Mouse (Mus musculus): Measurements from ENCODE around the gene Cdh18.
"Not testable (repeated sequence)": the region's sequence is repeated elsewhere in the genome, so short reads cannot be mapped to it uniquely, and the experiment has no call there.

Gene Cdh18

DNA sequence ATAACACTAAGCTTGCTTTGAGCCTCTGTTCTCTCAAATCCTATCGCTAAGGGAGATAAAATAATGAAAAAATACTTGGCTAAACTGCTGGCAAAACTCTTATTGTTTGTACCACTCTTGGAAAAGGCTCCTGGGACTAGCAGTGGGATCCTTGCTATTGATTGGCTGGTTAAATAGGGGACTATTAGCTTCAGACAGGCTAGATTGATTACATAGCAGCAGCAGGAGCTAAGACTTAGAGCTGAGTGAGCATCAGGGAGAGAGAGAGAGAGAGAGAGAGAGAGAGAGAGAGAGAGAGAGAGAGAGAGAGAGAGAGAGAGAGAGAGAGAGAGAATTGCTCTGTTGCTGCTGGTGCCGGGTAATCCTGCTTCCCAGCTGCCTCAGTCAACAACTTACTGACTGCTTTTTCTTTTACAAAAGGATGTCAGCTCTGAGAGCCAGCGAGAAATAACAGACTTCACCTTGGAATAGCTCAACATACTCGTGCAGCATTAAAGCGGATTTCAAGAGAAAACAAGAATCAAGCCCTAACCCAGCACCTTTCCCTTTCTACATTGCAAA, at the start of gene Cdh18:
Gene Cdh18 (plus strand): TSS at position 312 of the 561 bp plus-strand sequence.
- DNase-seq (ENCODE audit: low spot score in 2 of 2), result no peak

DNA sequence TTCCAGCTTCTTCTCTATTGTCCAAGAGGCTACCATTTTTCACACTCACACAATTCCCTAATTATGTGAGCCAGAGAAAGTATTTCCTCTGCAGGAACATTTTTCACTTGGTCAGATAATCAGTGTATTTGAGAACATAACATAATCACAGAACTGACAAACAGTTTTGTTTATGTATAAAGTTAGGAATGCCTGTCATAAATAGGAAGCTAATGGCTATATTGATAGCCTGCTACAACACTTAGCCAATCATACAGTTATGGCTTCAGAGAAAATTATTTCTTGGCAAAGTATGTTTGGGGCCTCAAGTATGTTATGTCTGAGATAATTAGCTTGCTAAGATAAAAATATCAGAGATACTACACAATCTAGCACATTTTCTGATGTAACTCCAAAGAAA, 37.6 kb upstream of the Cdh18 start:
- DNase-seq (ENCODE audit: low spot score in 2 of 2), result no peak

DNA sequence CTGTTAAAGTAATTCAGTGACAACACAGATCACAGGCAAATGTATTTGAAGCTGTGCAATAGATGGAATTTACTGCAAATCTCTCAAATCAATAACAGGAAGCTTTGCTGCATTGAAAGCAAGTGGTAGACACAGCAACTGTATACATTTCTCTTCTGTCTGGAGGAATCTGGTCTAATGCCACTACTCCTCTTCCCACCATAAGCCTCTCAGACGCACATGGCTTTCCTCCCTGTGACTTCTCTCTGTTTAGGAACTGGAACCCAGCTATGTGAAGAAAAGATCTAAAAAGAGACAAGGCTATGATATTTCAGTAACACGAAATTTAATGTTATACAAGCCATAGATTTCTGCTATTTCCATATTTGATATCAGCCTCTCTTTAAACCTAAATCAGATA, 13.0 kb upstream of the Cdh18 start:
- peak in 1 of 2 experiments; percentile 5 for DNase-seq (ENCODE audit: low spot score in 2 of 2)

DNA sequence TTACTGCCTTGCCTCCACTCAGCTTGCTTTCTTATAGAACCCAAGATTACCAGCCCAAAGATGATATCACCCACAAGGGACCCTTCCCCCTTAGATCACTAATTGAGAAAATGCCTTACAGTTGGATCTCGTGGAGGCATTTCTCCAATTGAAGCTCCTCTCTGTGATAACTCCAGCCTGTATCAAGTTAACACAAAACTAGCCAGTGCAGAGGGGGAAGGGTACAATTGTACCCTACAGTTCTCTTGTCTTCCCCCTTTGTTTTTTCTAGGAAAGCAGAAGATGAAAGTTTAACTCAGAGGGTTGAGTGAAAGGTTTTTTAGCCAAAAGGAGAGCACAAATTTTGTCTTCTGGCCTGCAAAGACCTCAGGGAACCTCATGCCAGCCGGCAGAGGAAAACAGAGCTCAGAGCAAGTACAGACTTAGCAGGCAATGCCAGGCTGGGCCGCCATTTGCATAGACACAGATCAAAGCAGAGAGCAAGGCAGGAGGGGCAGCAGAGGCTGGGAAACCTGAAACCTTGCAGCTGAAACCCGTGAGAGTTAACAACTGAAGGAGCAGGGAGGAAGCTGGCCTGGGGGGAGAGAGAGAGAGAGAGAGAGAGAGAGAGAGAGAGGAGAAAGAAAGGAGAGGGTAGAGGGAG, 29.3 kb downstream of the Cdh18 start:
- no peak for DNase-seq (ENCODE audit: low spot score in 2 of 2)

DNA sequence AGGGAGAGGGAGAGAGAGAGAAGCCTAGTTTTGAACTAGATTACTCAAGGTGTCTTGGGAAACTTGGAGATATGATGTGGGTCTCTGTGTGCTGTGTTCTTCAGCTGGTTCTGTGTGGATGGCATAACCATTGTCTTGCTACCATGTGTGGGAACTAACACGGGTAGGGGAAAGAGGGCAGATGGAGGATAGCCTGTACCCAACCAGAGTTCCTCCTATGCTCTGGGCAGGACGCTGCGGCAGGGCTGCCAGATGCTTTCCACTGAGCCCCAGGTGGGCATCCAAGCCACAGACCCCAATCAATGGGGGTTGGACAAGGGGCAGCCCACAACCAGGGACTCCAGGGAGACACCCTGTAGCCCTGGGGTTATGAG, 29.8 kb downstream of the Cdh18 start:
- DNase-seq (ENCODE audit: low spot score in 2 of 2), result no peak

DNA sequence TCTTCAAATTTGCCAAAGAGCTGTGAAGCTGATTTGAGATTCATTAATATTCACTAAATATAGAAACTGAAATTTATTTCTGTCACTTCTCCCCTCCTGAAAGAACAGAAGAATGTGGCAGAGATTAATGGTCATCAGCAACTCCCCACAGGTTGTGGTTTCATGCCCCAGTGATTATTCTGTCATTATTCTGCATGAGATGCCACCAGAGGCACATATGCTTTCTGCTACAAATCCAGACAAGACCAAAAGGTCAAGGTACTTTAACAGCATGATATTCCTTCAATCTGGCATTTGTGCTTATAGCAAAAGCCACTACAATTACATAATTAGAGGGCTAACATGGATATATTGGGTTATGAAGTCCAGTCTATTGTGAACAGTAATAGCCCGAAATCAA, 35.8 kb downstream of the Cdh18 start:
- no peak for DNase-seq (ENCODE audit: low spot score in 2 of 2)

DNA sequence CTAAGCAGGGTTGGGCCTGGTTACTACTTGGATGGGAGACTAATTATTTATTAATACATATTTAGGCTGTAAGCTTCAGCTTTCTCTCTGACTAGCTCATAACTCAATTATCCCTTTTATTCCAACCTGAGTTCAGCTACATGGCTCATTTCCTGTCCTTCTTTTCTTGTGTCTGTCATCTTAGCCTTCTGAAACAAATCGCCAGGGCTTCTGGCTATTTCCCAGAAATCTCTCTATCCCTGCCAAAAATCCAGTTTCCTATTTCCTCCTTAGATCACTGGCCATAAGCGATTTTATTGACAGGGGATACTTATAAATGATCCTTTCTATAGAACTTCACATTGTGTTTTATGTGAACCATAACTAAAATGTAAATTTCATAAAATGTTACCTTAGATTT, 167.6 kb downstream of the Cdh18 start:
- DNase-seq (ENCODE audit: low spot score in 2 of 2), result no peak

DNA sequence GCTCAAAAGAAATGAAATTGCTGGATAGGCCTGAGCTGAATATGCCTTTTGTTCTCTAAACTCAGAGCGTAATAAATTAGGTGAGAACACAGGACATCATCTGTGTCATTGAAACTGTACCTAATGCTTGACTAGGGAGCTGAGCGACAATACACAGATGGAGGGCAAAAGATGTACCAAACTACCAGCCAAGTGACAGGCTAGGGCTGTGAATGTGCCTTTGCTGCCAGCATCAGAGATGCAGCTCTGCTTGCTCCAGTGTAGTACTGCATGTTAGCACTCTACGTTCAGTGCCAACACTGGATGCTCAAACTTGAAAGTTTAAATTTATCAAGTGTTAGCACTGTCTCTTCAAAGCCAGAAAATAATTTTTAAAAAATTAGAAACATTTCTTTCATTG, 168.9 kb downstream of the Cdh18 start:
- no peak for DNase-seq (ENCODE audit: low spot score in 2 of 2)

DNA sequence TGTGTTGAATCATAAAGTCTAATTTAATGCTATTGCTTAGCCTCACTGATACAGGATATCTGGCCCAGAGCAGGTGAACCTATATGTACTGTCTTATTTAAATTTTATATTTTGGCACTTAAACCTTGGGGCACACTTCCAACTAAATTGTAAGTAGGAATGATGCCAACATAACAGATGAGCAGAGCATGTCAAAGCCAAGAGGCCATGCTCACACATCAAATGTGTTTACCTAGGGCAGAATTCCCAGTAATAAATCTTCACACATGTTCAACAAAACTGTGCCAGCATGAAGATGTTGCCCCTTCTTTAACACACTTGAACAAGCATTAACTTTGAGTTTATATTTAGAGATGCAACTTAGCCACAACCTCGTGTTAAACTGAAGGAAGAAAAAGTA, 177.8 kb downstream of the Cdh18 start:
- DNase-seq (ENCODE audit: low spot score in 2 of 2), result no peak

DNA sequence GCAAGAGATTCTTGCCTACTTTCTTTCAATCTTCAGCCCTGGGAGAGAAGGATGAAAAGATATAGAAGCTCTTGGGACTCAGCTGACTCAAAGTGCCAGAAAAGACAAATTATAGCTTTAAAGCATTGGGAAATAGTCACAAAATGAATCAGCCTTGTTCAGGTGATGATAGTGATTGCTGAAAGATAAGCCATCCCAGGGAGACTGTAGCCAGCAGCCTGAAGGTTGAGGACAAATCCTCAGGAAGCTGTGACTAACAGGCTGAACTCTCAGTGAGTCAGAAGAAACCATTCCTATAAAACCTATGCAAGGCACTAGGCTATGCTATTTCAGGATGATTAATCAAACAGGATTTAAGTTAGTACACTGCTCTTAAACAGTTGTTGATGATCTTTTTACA, 184.2 kb downstream of the Cdh18 start:
- DNase-seq (ENCODE audit: low spot score in 2 of 2), result no peak

DNA sequence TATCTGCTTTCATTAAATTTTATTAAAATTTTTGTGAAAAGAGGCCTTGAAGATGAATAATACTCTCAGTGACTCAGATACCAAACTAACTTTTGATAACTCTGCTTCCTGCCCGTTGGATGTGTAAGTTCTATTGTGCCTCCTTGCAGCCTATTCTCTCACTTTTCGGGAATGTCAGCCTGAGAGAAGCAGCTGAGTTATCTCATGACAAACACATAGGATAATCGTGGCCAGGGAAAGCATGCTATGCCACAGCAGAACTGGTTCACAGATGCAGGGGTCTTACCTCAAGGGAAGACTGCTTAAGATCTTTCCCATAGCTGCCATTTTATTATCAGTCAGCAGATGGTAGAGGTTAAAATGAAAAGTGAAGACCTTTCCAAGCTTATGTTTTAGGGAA, 187.3 kb downstream of the Cdh18 start:
- DNase-seq (ENCODE audit: low spot score in 2 of 2), result no peak

DNA sequence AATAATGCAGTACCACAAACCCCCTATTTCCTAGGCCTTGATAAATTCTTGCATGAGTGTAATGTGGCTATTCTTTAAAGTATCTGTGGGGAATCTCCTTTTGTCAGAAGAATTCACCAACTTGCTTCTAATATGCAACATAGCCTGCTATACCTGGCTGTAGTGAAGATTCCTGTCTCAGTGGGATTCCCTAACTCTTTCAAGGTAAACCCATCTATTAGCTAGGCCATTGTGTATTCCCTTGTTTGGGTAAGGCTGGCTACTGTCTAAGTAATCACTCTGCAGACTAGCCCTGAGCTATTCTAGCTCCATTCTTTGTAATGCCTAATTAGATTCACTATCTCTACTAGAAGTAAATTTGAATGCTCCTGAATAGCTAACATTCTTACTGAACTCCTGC, 212.4 kb downstream of the Cdh18 start:
- not testable (repeated sequence) for DNase-seq (ENCODE audit: low spot score in 2 of 2)

DNA sequence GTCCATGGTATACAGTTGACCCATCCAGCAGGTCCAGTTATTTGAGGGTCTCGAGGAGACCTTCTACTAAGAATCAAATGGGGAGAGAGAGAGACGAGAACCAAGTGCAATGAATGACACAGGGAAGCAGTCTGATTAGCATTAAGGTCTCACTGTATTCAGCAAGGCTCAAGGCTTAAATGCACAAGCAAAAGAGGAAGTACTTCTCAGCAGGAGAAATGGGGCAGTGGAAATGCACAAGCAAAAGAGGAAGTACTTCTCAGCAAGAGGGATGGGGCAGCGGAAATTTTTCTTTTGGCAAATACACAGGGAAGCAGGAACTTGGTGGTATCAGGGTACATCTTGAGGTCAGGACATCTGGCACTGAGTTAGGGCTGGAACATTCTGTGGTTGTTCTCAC, 217.8 kb downstream of the Cdh18 start:
- DNase-seq (ENCODE audit: low spot score in 2 of 2), result not testable (repeated sequence)

DNA sequence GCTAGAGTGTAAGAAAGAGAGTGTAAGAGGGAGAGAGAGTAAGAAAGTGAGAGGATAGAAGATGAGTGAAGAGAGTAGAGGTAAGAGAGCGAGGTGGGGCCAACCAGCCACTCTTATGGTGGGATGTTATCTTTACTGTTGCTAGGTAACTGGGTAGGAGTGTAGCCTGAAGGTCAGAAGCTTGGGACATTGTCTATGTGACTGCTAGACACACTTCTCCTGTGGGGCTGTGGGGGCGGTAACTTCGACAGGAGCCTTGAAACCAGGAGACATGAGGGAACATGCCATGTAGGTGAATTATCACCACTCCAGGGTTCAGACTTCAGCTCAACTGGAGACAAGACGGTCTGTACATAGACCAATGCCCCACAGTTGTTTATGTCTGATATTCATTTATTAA, 227.5 kb downstream of the Cdh18 start:
- DNase-seq (ENCODE audit: low spot score in 2 of 2), result no peak

DNA sequence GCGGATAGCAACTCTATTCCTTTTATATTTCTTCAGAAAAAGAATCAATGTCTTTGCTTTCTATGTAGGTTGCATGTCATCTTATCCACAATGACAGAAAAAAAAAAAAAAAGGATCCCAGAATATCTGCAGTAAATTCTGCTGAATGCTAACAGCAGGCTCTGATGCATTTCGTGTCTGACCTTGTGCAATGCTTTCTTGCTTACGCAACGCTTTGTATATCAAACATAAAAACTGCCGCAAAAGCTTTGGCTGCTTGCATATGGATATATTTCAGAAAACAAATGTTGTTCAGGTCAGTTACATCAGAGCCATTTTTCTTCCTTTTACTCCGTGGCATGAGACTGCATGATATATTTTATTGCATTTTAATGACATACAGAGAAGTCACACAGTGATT, 240.9 kb downstream of the Cdh18 start:
- no peak for DNase-seq (ENCODE audit: low spot score in 2 of 2)

DNA sequence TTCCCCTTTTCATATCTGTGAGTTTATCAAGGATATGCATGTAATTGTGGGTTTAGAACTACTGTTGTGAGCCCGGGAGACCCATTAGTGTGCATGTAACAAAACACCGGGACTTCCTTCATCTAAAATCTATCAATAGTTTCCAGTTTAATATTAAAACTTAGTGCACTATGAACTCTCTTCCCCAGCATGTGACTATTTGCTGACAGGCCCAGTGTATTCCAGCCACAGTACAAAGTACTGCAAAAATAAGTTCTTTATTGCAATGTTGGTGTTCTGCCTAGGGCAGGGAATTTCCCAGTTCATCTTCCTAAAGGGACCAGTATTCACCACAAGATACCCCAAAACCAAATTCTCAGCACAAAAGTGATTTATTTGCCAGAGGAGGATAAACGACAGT, 243.0 kb downstream of the Cdh18 start:
- DNase-seq (ENCODE audit: low spot score in 2 of 2), result no peak

DNA sequence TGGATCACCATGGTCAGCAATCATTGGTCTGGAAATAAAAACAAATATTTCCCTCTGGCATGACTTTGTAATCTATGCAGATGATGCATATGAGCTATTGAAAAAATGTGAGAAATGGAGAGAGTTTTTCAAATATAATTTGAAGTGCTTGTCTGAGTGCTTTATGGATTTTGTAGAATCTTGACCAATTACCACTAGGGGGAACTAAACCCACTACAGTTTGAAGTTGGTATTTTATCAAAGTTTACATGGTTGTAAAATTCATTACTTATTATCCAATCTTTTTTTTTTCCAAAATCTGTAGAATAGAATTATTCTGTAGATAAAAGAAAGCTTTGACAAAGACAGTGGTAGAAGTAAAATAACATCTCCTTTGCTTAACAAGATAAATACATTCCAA, 284.3 kb downstream of the Cdh18 start:
- DNase-seq (ENCODE audit: low spot score in 2 of 2), result no peak

DNA sequence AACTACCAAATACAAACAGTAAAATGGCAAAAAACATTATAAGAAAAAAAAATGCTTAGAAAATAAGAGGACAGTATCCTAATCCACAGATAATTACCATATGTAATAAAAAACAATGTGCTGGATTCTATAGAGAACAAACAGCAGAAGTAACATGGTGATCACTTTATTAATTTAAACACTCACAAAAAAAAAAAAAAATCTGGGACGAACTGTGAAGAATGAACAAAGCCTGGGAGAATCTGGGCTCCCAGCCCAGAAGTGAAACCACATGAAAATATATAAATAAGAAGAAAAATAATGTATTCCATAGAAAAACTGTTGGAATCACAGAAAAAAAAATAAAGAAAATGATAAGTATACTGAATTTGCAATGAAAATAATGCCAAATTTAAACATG, 288.4 kb downstream of the Cdh18 start:
- DNase-seq (ENCODE audit: low spot score in 2 of 2), result no peak

DNA sequence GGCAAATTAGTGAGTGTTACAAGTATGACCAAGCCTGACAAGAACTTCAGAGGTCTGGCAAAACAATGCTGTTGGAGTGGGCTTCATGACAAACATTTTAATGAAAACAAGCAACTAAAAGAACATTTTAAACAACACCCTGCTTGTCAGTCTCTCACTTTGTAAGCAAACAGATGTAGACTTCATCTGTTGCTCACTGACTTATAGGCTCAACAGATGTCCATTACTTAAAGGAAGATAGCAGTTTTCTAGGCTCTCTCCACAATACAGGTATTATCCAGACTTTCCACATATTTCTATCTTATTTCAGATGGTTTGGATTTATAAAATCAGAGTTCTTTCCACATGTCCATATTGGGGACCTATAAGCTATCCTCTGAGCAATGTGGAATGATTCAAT, 308.9 kb downstream of the Cdh18 start:
- no peak for DNase-seq (ENCODE audit: low spot score in 2 of 2)

DNA sequence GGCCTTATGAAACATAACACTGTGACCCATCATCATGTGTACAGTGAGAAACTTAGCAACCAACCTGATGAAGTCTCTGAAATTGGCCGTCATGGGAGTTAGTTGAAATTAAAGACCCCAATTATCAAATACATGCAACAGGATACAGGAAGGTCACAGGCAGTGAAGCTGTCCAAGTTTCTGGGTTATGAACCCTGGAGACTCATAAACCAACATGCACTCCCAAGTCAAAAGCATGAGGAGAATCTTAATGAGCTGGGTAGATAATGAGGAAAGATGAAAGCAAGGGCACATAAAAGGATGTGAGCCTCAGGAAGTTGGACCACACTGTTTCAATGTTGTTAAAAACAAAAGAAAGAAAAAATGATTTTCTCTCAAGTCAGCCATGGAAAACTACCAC, 321.9 kb downstream of the Cdh18 start:
- DNase-seq (ENCODE audit: low spot score in 2 of 2), result no peak

DNA sequence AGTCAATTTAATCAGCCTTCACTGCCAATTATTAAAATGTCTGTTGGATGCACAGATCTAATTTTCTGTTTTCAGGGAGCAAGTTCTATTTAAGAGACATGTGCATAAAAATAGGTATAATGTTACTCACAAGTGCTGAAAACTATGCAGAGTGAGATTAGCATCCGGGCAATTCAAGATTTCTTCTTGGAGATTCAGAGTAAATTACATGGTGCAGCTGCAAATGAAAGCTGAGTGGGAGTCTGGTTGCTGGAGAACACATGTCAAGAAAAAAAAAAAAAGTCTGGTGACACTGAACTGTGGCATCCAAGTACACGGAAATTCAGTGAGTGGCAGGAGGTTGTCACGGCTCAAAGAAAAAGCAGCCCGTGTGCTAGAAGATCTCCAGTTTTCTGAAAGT, 348.9 kb downstream of the Cdh18 start:
- peak; percentile 10 to 71 for DNase-seq (ENCODE audit: low spot score in 2 of 2)

DNA sequence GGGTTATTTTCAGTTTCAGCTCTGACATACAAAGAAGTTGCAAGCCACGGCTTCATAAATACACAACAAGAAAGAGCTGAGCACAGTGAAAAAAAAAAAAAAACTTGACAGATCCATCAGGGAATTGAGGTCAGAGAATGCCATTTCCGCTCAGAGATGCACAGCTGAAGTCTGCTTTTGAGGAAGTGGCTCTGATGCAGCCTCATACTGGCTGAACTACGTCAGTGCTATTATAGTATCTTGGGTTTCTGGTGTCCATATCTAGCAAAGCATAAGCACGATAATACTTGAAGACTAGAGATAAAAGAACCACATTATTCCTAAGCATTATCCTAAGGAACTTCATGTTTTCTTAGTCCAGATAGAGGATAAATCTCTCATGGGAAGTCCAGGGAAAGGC, 349.4 kb downstream of the Cdh18 start:
- no peak for DNase-seq (ENCODE audit: low spot score in 2 of 2)

DNA sequence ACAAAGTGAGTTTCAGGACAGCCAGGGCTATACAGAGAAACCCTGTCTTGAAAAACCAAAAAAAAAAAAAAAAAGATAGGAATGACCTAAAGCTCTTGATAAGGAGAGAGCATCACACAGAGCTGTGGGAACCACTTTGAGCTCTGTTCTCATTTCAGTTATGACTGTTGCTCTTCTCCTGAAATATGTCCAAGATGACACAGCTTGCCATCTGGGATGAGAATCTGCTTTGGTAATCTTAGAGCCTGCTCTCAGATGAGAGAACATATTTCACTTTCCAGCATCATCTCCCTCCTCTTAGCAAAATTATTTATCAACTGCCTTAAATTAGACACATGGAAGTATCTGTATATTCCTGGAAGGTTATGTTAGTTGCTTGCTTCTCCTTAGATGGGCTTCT, 365.6 kb downstream of the Cdh18 start:
- DNase-seq (ENCODE audit: low spot score in 2 of 2), result peak; percentile 55 to 61

DNA sequence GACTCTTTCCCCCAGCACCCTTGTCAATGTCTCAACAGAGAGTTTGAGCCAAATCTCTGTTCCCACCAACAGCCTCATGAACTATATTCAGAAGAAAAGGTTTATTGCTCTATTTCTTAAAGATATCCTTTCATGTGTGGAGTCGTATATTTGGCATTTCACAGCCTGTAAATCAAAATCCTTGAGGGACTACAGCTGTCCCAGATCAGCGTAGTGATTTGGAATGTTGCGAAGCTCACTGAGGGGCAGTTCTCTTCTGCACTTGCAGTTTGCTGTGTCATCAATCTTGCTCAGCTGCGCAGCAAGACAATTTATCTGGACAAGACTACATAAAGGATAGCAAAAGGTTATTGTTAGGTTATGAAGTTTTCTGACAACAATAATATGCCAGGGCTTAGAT, 385.5 kb downstream of the Cdh18 start:
- DNase-seq (ENCODE audit: low spot score in 2 of 2), result no peak
